Mouse (Mus musculus) kidney, embryonic 14.5 days (tissue): ENCODE data around the gene Ano3. TPM values are rescaled to one million over a fixed set of nuclear protein-coding genes. Genes with fewer than 3 reads are reported as not detected.

Experiments used
- ATAC-seq: fragments of 200-750 bp; cut with Nextera tagmentation; 2 replicates; pipeline ENCODE4 v1.8.0; 2017; ENCODE audit warnings: moderate number of reproducible peaks, mild to moderate bottlenecking, moderate TSS enrichment, moderate library complexity; ENCODE audit not compliant: low FRiP score, low TSS enrichment
- H3K27ac ChIP-seq: fragments of 300-500 bp; sonication (generic); 2 replicates; pipeline ENCODE4 v1.5.1; 2014; ENCODE audit warnings: low read depth, mild to moderate bottlenecking, low read length, moderate library complexity, mixed read lengths
- H3K27me3 ChIP-seq: fragments of 300-500 bp; sonication (generic); 2 replicates; pipeline ENCODE4 v1.6.1; 2014; ENCODE audit warnings: mild to moderate bottlenecking, low read length; ENCODE audit not compliant: control insufficient read depth, insufficient read depth
- H3K36me3 ChIP-seq: fragments of 300-500 bp; sonication (generic); 2 replicates; pipeline ENCODE4 v1.6.1; 2014; ENCODE audit warnings: low read length, mixed read lengths; ENCODE audit not compliant: control insufficient read depth, insufficient read depth
- H3K4me1 ChIP-seq: fragments of 300-500 bp; sonication (generic); 2 replicates; pipeline ENCODE4 v1.6.1; 2014; ENCODE audit warnings: low read length, mixed read lengths; ENCODE audit not compliant: control insufficient read depth, insufficient read depth
- H3K4me2 ChIP-seq: fragments of 300-500 bp; sonication (generic); replicated peaks from 2 replicates; pipeline ENCODE4 v1.6.1; 2014; ENCODE audit warnings: low read depth, mild to moderate bottlenecking, low read length
- H3K4me3 ChIP-seq: fragments of 300-500 bp; sonication (generic); 2 replicates; pipeline ENCODE4 v1.5.1; 2014; ENCODE audit warnings: mild to moderate bottlenecking, low read length
- H3K9ac ChIP-seq: fragments of 300-500 bp; sonication (generic); 2 replicates; pipeline ENCODE4 v1.6.1; 2014; ENCODE audit warnings: low read depth, mild to moderate bottlenecking, low read length, moderate library complexity
- H3K9me3 ChIP-seq: fragments of 300-500 bp; sonication (generic); 2 replicates; pipeline ENCODE4 v1.6.1; 2016; ENCODE audit warnings: low read length; ENCODE audit not compliant: control insufficient read depth
- WGBS: fragments of 180-500 bp; shearing (Covaris S2); extraction: QIAGEN DNeasy Blood & Tissue Kit; methylation state at CpG from one replicate; pipeline ENCODE4 v1.1.7; 2014; 5-methylcytosine and 5-hydroxymethylcytosine counted together
- polyA plus RNA-seq: library from polyadenylated mRNA; unstranded; fragments of >200 nt; fragmentation: Nextera tagmentation; extraction: Ambion mirVana; gene quantifications from 2 replicates; pipeline ENCODE4 v1.2.1, GENCODE M21; 2014

The Ano3 gene
- polyA plus RNA-seq, 1 experiment from 2014 or later = 0.70 TPM

- WGBS = 75% methylated on average over 2 of the region's 2 CpGs
- no peak for ATAC-seq
- Histone ChIP-seq H3K9me3 (no peaks in the 10 kb centered on the region), H3K9ac (no peak overlapping the region), H3K36me3 (no peaks in the 10 kb centered on the region), H3K4me3 (no peak overlapping the region), H3K27ac (no peak overlapping the region), H3K27me3 (no peaks in the 10 kb centered on the region), H3K4me1 (no peaks in the 10 kb centered on the region), H3K4me2 (no peak overlapping the region)
Measured at GRCm38 (mm10) chr2:110757556-110757955, 193.2 kb downstream of the Ano3 start.

- Histone ChIP-seq H3K4me3 (no peak overlapping the region), H3K4me1 (no peaks in the 10 kb centered on the region), H3K36me3 (no peaks in the 10 kb centered on the region), H3K4me2 (no peak overlapping the region), H3K27ac (no peak overlapping the region), H3K27me3 (no peaks in the 10 kb centered on the region), H3K9me3 (no peaks in the 10 kb centered on the region), H3K9ac (no peak overlapping the region)
- 66% methylated on average over 1 of the region's 1 CpGs for WGBS
- no peak for ATAC-seq
Measured at GRCm38 (mm10) chr2:110740493-110740892, 210.2 kb downstream of the Ano3 start.

DNA sequence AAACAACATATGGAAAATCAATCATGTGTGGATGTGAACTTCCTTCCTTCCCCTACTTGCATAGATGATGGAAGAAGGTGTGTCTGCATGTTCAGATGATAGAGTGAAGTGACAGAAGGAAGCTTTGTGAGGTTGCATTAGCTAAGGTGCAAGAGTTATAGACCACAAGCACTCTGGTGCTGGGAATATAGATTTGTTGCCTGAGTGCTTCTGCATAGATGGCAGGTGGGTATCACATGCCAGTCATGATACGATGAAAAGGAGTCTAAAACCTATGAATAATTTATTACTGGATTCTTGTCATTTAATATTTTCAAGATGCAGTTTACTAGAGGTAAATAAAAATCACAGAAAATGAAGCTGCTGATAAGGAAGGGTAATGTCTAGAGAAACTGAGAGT is 210.9 kb downstream of the Ano3 start:
- no peak overlapping the region for H3K9ac ChIP-seq
- H3K4me1 ChIP-seq = no peaks in the 10 kb centered on the region
- 83% methylated on average over 1 of the region's 1 CpGs for WGBS
- no peaks in the 10 kb centered on the region for H3K27me3 ChIP-seq
- no peak overlapping the region for H3K4me3 ChIP-seq
- no peaks in the 10 kb centered on the region for H3K9me3 ChIP-seq
- no peaks in the 10 kb centered on the region for H3K36me3 ChIP-seq
- no peak overlapping the region for H3K27ac ChIP-seq
- ATAC-seq = no peak
- H3K4me2 ChIP-seq = no peak overlapping the region

DNA sequence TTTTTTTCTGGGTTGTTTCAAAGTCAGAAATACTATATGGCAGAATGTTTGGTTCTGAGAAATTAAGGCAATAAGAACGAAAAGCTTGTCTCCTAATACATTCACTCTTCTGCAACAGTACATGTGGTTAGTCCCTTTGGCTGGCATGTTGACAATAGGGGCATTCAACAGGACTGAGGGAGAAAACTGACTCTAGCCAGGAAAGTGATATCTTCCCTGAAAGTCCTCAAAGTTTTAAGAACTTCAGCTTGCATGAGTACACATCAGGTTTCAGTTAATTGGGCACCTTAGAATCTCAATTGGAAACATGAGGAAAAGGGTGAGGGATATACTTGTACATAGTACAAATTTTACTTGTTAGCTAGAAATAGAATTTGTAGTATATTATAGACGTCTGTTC is 212.7 kb downstream of the Ano3 start:
- H3K27me3 ChIP-seq = no peaks in the 10 kb centered on the region
- no peak overlapping the region for H3K4me2 ChIP-seq
- ATAC-seq = no peak
- H3K9me3 ChIP-seq = no peaks in the 10 kb centered on the region
- no peak overlapping the region for H3K27ac ChIP-seq
- WGBS = 77% methylated on average over 2 of the region's 2 CpGs
- no peaks in the 10 kb centered on the region for H3K36me3 ChIP-seq
- H3K4me1 ChIP-seq = no peaks in the 10 kb centered on the region
- no peak overlapping the region for H3K4me3 ChIP-seq
- H3K9ac ChIP-seq = no peak overlapping the region

DNA sequence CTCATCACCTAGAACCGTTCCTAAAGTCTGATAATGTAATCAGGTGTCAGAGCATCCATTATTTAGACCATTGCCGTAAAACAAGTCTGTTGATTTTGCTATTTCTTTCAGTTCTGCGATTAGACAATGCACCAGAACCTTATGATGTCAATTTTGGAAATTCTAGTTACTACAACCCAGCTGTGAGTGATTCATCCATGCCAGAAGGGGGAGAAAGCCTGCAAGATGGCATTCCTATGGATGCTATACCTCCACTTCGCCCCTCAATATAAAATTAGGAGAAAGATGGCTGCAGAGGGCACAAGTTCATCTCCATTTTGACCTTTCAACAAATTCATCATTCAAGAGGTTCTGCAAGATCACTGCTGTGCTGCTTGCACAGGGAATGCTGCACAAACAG is 213.5 kb downstream of the Ano3 start:
- no peak for ATAC-seq
- Histone ChIP-seq H3K9me3 (no peaks in the 10 kb centered on the region), H3K36me3 (no peaks in the 10 kb centered on the region), H3K4me3 (no peak overlapping the region), H3K27ac (no peak overlapping the region), H3K27me3 (no peaks in the 10 kb centered on the region), H3K9ac (no peak overlapping the region), H3K4me1 (no peaks in the 10 kb centered on the region), H3K4me2 (no peak overlapping the region)
- WGBS = 68% methylated on average over 4 of the region's 4 CpGs

- Histone ChIP-seq H3K27me3 (no peaks in the 10 kb centered on the region), H3K27ac (no peak overlapping the region), H3K4me1 (no peaks in the 10 kb centered on the region), H3K9me3 (no peaks in the 10 kb centered on the region), H3K4me2 (no peak overlapping the region), H3K4me3 (no peak overlapping the region), H3K9ac (no peak overlapping the region), H3K36me3 (no peaks in the 10 kb centered on the region)
- no peak for ATAC-seq
Measured at GRCm38 (mm10) chr2:110726106-110726505, 224.6 kb downstream of the Ano3 start.

DNA sequence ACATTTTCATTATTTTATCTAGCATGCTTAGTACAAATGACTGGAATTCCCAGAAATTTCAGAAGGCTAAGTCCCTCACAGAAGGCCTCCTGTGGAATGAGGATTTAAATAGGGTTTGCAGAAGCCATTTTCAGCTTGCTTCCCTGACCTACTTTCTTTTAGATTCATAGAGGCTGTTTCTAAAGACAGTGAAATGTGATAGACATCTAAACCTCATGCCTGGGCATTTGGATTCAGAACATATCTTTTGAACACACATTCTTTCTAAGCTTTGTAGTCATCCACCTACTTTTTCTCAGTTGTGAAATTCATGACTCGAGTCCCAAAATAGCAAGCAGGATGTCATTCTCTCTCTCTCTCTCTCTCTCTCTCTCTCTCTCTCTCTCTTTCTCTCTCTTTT is 228.5 kb downstream of the Ano3 start:
- no peaks in the 10 kb centered on the region for H3K36me3 ChIP-seq
- H3K27ac ChIP-seq = no peak overlapping the region
- H3K9ac ChIP-seq = no peak overlapping the region
- no peak overlapping the region for H3K4me2 ChIP-seq
- H3K4me1 ChIP-seq = no peaks in the 10 kb centered on the region
- no peak for ATAC-seq
- H3K27me3 ChIP-seq = no peaks in the 10 kb centered on the region
- WGBS = 82% methylated on average over 1 of the region's 1 CpGs
- H3K9me3 ChIP-seq = no peaks in the 10 kb centered on the region
- no peak overlapping the region for H3K4me3 ChIP-seq

DNA sequence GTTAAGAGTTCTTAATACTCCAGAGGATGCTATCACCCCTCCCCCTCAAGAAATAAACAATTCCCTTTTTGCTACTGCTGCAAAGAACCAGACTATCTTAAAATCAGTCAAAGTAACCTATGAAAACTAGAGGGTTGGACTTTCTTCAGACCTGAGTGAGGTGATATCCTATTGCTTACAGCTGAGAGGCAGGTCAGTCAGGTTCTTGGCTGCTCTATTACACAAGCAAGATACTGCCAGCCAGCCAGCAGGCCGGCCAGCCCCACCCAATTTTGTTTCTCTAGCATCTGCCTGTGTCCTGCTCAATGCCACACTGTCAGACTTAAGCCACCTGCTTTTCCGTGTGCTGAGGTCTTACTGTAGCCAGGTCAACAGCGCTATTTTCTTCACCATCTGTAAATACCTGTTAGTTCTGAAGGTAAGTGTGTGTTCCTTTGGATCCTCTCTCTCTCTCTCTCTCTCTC is 229.4 kb downstream of the Ano3 start, which contains the start of gene Muc15:
Gene Muc15, plus strand, starts transcription at position 51 of the 464 bp plus-strand sequence.
- H3K27ac ChIP-seq = no peak within 1 kb of the TSS
- no peaks in the 10 kb centered on the region for H3K4me1 ChIP-seq
- H3K36me3 ChIP-seq = no peaks in the 10 kb centered on the region
- 56% methylated on average over 3 of the region's 3 CpGs for WGBS
- no peaks in the 10 kb centered on the region for H3K9me3 ChIP-seq
- H3K9ac ChIP-seq = no peak within 1 kb of the TSS
- no peak within 1 kb of the TSS for H3K4me3 ChIP-seq
- no peak within 1 kb of the TSS for H3K4me2 ChIP-seq
- no peaks in the 10 kb centered on the region for H3K27me3 ChIP-seq
- ATAC-seq = no peak

DNA sequence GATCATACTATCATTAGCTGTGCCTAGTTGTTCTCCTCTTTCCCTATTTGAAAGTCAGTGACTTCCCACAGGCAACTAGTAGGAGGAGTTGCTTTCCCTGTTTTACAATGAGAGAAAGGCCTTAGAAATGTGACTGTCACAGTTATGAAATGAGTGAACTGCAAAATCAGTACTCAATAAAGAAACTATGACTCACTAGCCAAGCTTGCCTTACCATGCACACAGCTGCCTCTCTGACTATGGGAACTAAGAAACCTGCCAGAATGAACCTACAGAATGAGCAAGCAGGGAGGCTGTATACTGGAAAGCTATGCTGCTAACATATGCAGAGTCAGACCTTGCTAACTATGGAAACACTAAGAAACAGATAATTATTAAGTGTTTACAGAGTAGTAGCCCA is 231.7 kb downstream of the Ano3 start:
- no peak overlapping the region for H3K4me2 ChIP-seq
- no peak overlapping the region for H3K9ac ChIP-seq
- H3K4me1 ChIP-seq = no peaks in the 10 kb centered on the region
- no peaks in the 10 kb centered on the region for H3K9me3 ChIP-seq
- ATAC-seq = no peak
- no peak overlapping the region for H3K27ac ChIP-seq
- H3K4me3 ChIP-seq = no peak overlapping the region
- no peaks in the 10 kb centered on the region for H3K36me3 ChIP-seq
- no peaks in the 10 kb centered on the region for H3K27me3 ChIP-seq
